Mouse (Mus musculus) adipocyte (in vitro differentiated cells): ENCODE results near the gene Sulf2.

Source experiments
- DNase-seq: peaks from one replicate; pipeline ENCODE4 v3.0.0-alpha.2; 2016; ENCODE audit warnings: low spot score

Sulf2 gene

DNA sequence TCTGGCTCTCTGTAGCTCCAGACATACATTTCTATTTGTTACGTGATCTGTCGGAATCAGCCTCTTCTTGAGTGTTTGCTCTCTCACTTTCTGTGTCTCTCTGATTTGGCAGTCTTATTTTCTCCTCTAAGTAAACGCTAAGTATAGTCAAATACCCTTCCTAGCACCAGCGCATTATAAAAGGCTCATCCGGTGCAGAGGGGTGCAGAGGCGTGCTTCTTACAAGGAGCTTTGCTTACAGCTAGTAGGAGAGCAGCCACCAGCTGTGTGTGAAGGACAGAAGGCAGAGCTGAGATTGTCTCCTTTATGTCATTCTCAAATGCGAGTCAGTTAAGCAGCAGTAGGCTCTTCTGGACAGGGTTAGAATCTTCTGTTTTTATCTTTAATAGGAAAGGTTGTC lies 103.5 kb downstream of the Sulf2 start:
- DNase-seq: no peak

DNA sequence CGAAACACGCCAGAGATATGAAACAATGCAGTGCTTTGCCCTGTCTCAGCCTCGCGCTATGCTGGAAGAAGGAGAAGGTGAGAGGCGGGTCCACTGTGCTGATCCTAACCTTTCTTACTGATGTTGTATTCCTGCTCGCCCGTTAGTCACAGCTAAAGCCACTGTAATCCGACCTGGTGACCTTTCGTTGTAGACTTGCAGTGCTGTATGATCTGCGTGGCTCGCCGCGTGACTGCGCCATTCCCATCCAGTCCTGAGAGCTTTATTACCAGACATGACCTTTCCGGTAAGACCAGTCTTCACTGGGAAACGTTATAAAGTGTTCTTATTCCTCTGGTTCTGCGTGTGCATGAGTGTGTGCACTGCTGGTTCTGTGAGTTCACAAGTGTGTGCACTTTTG lies 104.0 kb downstream of the Sulf2 start:
- no peak for DNase-seq

DNA sequence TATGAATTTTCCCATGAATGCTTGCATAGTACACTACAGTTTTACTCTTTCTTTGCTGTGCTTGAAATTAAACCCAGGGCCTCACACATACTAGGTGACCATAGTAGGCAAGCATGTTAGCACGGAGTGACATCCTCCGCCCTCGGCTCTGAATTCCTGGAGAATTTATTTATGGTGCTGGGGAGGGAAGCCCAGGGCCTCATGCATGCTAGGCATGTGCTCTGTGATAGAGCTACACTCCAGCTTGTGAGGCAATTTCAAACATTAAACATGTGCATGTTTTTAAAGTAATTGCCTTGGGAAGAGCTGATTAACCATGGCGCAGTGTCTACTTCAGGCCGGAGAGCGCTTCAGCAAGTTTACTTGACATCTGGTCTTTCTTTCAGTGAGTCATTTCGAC lies 106.6 kb downstream of the Sulf2 start:
- no peak for DNase-seq

DNA sequence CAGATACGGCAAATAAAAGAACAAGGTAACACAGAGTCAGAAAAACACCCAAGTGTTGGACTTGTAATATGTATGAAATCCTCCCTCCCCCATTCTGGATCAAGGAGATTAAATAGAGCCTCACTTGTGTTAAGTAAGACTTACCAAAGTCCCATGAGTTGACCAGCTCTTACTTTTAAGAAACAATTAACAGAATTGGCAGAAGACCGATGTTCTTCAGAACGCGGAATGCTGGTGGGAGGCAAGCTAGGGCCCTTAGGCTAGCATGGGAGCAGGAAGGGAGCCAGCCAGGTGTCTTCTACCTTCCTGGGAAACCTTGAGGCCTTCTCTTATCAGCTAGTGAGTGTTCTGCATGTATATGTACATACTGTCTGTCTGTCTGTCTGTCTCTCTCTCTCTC lies 107.5 kb downstream of the Sulf2 start:
- no peak for DNase-seq

DNA sequence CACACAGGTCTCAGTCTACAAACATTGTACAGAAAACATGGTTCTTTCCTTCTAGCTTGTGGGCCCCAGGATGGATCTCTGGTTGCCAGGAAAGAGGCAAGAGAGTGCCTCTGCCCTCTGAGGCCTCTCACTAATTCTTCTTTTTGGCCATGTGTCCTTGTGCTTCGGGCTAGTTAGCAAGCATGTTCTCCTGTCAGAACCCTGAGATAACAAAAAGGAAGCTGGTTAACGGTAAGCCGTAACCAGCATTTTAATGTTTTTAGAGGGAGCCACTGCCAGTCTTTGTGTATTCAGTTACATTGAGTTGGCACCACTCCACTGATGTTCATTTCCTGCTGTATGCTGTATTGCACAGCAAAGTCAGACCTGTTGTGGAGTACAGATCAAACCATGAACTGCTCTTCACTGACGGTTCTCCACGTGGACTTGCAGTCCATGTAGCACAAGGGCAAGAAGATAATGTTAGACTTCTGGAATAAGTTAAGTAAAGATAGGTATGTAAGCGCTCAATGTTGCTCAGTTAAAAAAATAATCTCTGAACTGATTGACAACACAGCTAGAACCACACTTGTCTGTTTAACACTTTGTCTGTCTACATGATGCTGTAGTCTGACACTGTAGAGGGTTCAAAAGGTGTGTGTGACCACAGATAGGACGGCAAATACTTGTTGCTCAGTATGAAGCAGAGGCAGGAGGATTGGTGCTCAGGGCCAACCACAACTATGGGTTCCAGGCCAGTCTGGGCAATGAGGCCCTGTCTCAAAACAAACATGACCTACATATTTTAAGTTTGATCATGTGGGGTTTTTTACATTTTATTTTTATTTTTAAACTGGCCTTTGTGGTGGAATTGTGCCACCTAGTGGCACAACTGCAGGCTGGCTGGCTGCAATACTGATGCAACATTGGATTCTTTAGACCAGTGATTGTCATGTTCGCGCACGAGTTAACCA lies 109.6 kb downstream of the Sulf2 start:
- peak; percentile 71 for DNase-seq

DNA sequence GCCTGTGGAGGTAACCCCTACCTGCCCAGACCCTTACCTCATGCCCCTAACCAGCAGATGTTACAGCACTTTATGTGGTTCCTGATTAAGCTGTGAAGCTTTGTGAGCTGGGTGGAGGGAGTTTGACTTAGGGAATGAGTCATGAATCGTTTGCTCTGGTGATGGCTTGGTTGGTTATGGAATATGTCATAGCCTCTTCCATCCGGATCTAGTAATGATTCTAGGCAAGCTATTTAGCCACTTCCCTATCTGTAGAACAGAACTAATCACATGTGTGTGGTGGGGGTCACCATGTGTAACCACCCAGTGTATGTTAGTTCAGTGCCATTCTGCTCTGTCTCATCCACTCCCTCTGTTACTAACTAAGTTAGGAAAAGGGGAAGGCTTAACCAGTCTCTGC lies 110.5 kb downstream of the Sulf2 start:
- no peak for DNase-seq

DNA sequence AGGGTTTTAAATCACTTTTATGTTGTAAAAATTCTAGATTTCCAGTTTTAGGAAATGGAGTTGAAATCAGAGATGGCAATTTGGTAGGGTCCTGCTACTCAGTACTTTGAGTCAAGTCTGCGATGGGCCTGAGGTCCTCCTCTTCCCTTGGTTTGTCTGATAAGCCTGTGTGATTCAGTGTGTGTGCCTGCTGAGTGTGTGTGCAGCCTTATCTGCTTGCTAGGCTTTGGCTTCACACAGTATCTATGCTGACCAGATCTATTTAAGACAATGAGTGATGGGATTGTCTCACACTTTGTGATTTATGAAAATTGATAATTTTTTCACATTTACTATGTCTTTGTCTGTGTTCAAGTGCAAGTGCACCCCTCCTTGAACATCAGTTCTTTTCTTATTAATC lies 112.9 kb downstream of the Sulf2 start:
- DNase-seq: no peak

DNA sequence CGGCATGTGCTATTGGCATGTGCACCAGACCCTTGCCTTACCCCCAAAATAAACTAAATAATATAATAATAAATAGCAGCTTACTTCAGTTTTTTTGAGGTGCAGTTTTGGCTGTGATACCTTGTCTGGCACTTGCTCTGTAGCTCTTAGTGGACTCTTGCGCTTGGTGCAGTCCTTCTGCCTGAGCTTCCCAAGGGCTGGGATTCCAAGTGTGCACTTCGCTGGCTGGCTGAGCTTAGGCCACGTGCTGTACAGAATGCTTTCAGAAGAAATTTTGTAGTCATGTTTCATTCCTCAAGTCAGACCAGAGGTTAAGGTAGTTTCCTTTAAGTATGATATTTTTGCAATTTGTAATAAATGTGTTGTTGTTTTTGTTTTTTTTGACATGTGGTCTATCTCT lies 115.8 kb downstream of the Sulf2 start:
- DNase-seq: no peak

DNA sequence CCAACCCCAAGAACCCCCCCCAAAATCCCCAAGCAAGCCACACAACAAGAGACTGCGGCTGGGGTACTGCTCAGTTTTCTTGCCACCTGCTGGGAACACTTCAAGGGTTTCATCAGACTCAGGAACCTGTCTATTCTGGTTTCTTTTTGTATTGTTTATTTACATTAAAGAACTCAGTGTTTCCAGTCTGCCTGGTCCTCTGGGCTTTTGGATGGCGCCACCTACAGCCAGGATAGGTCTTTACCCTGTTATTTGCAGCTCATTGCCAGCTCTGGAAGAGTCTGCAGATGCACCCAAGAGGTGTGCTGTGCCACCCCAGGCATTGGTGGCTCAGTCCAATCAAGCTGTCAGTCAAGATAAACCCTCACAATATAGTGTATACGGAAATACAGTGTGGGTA lies 119.7 kb downstream of the Sulf2 start:
- DNase-seq: peak; percentile 84

DNA sequence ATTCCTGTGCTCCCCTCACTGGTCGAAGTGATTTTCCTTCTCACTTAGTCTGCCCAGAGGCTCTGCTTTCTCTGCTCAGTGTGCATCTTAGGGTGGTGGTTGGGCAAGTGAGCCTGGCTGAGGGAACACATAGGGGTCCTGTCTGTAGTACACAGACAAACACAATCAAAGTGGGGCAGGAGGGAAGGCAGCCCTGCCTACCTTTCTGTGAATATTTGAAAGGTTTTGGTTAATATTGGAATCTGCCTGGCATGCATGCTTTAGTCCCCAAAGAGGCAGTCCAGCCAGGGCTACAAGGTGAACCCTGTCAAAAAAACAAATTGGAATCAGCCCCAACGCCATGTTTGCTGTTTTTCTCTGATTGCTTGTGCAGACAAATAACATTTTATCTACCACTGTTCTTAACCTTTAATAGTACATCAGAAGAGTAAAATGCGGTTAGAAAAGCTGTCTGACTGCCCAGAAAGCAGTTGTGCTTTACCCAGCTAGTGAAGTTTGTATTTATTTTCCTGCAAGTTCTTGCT lies 120.4 kb downstream of the Sulf2 start:
- DNase-seq: peak; percentile 38

DNA sequence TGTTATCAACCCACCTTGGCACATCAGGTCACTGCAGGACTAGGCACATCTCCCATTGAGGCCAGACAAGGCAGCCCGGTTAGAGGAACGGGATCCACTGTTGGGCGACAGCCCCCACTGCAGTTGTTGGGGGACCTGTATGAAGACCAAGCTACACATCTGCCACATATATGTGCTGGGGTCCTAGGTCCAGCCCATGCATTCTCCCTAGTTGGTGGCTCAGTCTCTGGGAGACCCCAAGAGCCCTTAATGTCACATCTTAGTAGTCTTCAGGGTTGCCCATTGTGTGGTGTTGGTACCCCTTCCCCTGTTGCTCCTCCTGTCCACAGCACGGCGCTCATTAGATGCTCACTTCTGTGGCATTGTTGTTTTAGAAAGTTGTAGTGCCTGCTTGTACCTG lies 122.8 kb downstream of the Sulf2 start:
- no peak for DNase-seq

DNA sequence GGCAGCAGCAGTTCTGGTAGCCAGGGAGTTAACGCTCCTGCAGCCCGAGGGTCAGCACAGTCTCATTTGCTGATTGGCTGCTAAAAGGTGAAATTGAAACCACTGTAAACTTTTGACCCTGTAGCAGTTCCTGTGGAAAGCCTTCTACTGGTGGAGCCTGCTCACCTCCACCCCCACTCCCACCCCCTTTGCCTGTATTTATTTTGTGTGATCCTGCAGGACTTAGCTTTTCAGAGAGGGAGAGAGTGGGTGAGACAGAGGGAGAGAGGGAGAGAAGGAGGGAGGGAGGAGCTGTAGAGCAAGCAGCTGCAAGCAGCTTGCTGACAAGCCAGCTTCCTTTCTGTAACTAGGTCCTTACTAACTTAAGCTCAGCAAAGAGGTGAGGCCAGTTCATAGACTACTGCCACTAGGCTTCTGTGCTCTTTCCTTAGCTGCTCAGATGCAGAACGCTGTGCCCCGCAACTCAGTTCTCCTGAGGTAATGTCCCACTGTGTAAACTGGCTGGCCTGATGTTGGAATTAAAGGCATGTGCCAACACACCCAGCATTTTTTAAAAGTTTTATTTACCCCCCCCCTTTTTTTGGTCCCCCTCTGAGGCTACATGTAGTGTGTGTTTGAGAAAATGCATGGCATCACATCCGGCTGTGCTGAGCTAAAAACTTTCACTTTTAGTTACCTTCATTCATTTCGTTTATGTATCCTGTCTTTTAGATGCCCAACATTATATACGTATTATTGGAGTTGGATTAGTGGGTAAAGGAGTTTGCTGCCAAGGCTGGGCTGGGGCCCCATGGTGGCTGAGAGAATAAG lies 124.1 kb downstream of the Sulf2 start:
- DNase-seq: peak; percentile 50

DNA sequence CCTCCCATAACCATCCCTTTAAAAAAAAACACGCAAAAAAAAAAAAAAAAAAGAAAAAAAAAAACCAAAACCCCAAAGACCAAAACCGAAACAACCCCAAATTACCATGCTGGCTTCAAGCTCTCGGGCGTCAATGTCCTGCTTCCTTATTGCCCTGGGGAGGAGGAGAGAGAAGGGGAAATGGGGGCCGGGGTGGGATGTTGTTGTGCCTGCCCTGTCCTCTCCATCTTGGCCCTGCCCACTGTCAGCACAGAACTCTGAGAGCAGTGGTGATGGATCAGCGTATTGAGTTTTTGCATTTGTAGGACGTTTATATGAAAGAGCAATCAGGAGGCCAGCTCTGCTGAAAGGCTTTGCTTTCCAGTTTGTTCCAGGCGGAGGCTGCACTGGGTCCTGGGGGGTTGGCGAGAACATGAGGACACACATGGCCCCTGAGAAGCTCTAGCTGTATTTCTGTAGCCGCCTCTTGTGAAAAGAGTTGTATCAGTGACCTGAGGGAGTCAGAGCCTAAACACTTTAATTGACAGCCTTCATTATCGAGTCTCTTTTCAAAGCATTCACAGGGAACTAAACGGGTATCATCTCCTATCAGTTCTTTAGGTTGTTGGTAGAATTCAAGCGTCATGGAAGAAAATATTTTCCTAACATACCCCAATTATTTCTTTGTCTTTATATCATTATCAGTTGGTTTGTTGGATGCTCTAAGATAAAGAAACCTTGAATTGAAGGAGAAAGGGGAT lies 125.0 kb downstream of the Sulf2 start:
- no peak for DNase-seq

DNA sequence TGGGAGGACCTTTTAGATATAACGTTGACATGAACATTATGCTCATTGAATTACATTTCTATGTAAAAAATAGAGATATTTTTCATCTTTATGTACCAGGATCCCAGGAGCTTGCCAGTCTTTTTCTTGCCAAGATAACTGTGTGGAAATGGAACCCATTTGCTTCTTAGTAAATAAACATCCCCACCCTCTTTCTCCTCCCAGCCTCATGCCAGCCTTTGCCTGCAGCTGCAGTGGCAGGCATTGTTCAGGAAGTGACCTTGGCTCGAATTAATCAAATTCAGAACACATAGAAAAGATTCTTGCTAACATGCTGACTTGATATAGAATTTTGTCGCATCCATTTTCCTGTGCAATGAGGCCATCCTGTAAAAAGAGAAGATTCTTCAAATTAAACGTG lies 126.2 kb downstream of the Sulf2 start:
- peak; percentile 45 for DNase-seq

DNA sequence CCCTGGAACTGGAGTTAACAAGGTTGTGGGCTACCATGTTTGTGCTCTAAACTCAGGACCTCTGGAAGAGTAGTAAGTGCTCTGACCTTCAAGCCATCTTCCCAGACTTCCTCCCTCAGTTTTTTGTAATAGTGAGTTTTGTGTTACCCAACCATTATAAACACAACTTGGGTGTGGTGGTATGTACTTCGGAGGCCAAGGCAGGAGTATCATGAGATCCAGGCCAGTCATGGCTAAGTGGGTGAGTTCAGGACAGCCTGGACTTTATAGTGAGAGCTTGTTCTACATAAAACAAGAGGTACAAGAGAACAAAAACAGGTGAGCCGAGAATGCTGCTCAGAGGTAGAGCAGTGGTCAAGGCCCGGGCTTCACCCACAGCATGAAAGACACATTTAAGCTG lies 127.6 kb downstream of the Sulf2 start:
- no peak for DNase-seq

DNA sequence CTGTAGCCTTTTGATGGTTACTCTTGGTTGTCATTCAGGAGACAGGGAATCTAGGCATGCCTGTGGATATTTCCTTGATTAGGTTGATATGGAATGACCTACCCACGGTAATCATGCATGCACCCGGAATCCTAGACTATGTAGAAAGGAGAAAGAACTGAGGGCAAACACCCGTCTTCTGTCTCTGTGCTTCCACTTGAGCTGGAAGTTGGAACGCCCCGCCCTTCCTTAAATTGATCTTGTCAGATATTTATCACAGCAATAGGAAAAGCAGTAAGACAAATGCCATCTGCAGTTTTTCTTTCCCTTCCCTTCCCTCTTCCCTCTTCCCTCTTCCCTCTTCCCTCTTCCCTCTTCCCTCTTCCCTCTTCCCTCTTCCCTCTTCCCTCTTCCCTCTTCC lies 129.5 kb downstream of the Sulf2 start:
- DNase-seq: no peak

DNA sequence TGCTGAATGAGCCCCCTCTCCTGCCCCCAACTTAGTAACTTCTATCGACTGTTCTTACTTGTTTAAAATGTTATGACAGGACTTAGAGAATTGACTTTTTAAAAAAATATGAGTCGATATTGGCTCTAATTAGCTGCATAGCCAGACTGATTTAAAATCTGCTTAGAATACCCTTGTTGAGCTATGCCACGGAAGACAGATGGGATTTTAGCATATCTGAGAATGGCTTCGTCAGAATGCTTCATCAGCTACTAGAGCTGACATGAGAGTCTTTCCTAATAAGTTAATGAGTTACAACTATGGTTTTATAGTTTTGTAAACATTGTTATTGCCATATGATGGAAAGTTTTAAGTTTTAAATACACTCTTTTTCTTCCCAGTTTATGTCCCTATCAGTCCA lies 130.8 kb downstream of the Sulf2 start:
- no peak for DNase-seq

DNA sequence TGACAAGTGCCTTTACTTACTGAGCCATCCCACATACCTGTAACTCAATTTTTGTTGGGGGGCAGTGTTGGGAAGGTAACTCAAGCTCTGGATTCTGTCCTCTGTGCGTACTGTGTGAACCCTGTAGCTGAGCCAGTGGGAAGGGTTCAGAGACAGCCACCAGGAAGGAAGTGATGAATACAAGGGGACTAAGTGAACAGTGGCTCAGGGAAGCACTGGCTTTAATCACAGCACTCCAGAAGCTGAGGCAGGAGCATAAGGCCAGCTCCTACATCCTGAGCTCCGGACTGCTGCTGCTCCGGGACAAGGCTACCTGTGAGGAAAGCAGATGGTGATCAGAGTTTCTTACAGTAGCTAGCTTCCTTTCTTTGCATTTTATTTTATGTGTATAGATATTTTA lies 131.4 kb downstream of the Sulf2 start:
- DNase-seq: no peak
